Mouse (Mus musculus) heart, embryonic 14.5 days (tissue): Measurements from ENCODE around the gene Theg. TPM values are rescaled to one million over a fixed set of nuclear protein-coding genes. Genes with fewer than 3 reads are reported as not detected.

Experiments used
- ATAC-seq: fragments of 200-750 bp; cut with Nextera tagmentation; 2 replicates; pipeline ENCODE4 v1.8.0; 2017; ENCODE audit warnings: low read depth, moderate TSS enrichment; ENCODE audit not compliant: insufficient number of reproducible peaks, insufficient read depth, low FRiP score
- H3K27ac ChIP-seq, 2 experiments: fragments of 200-500 bp in 1 of 2; fragments of 300-500 bp in 1 of 2; sonication (generic) in 1 of 2; replicated peaks in 1 of 2; 2 replicates each; pipeline ENCODE4 v1.5.1; 2012 to 2014; ENCODE audit warnings: low read depth in 2 of 2, low read length in 2 of 2, control low read depth in 1 of 2, mild to moderate bottlenecking in 1 of 2, mixed read lengths in 1 of 2; ENCODE audit not compliant: control insufficient read depth in 1 of 2, insufficient read depth in 1 of 2
- H3K27me3 ChIP-seq: fragments of 300-500 bp; sonication (generic); 2 replicates; pipeline ENCODE4 v1.6.1; 2014; ENCODE audit warnings: mild to moderate bottlenecking, low read length, control low read depth; ENCODE audit not compliant: control insufficient read depth, insufficient read depth
- H3K36me3 ChIP-seq: fragments of 300-500 bp; sonication (generic); 2 replicates; pipeline ENCODE4 v1.6.1; 2014; ENCODE audit warnings: mild to moderate bottlenecking, control low read depth, low read length, mixed read lengths; ENCODE audit not compliant: control insufficient read depth, insufficient read depth
- H3K4me1 ChIP-seq, 2 experiments: fragments of 200-500 bp in 1 of 2; fragments of 300-500 bp in 1 of 2; sonication (generic) in 1 of 2; 2 replicates each; pipeline ENCODE4 v1.6.1; 2012 to 2014; ENCODE audit warnings: low read length in 2 of 2, control low read depth in 1 of 2, mixed read lengths in 1 of 2; ENCODE audit not compliant: control insufficient read depth in 2 of 2, insufficient read depth in 2 of 2
- H3K4me2 ChIP-seq: fragments of 300-500 bp; sonication (generic); 2 replicates; pipeline ENCODE4 v1.6.1; 2014; ENCODE audit warnings: mild to moderate bottlenecking, low read length
- H3K4me3 ChIP-seq, 2 experiments: fragments of 200-500 bp in 1 of 2; fragments of 300-500 bp in 1 of 2; sonication (generic) in 1 of 2; 2 replicates each; pipeline ENCODE4 v1.5.1; 2012 to 2014; ENCODE audit warnings: low read length in 2 of 2, mild to moderate bottlenecking in 2 of 2, control low read depth in 1 of 2, low read depth in 1 of 2, moderate library complexity in 1 of 2; ENCODE audit not compliant: control insufficient read depth in 1 of 2, insufficient read depth in 1 of 2
- H3K9ac ChIP-seq: fragments of 300-500 bp; sonication (generic); 2 replicates; pipeline ENCODE4 v1.6.1; 2014; ENCODE audit warnings: mild to moderate bottlenecking, low read length
- H3K9me3 ChIP-seq: fragments of 300-500 bp; sonication (generic); 2 replicates; pipeline ENCODE4 v1.6.1; 2016; ENCODE audit warnings: low read length, control low read depth; ENCODE audit not compliant: control insufficient read depth
- WGBS: fragments of 180-500 bp; shearing (Covaris S2); extraction: QIAGEN DNeasy Blood & Tissue Kit; methylation state at CpG from one replicate; pipeline ENCODE4 v1.1.7; 2014; 5-methylcytosine and 5-hydroxymethylcytosine counted together
- polyA plus RNA-seq: library from polyadenylated mRNA; unstranded; fragments of >200 nt; fragmentation: Nextera tagmentation; extraction: Ambion mirVana; gene quantifications from 2 replicates; pipeline ENCODE4 v1.2.1, GENCODE M21; 2014

Gene Theg
- polyA plus RNA-seq, 1 experiment from 2014 or later = not detected

DNA sequence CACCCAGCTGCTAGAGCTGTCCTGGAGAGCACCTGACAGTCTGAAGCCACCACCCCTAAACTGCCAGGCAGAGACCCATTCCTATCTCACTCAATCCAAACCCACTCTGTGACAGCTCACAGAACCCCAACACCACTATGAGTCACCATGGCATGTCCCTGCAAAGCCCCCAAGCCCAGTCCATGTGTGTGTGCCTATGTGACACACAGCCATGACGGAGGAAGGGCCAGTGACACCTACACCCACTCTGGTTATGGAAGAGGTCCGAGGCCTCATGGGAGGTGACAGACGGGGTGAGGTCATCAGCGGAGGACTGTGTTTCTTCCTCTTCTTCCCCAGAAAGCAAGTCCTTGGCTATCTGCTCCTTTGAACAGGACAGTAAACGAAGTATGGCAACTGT, 38.6 kb downstream of the Theg start:
- Histone ChIP-seq H3K4me2 (no peak overlapping the region), H3K4me3 (no peak overlapping the region), H3K36me3 (peaks cover 64% of the 10 kb centered on the region), H3K27me3 (no peaks in the 10 kb centered on the region), H3K27ac (no peak overlapping the region), H3K4me1 (peaks cover 3 to 7% of the 10 kb centered on the region in 2 experiments; a peak in 3 of 4 replicates), H3K9ac (no peak overlapping the region), H3K9me3 (no peaks in the 10 kb centered on the region)
- WGBS = 89% methylated on average over 5 of the region's 5 CpGs
- no peak for ATAC-seq

DNA sequence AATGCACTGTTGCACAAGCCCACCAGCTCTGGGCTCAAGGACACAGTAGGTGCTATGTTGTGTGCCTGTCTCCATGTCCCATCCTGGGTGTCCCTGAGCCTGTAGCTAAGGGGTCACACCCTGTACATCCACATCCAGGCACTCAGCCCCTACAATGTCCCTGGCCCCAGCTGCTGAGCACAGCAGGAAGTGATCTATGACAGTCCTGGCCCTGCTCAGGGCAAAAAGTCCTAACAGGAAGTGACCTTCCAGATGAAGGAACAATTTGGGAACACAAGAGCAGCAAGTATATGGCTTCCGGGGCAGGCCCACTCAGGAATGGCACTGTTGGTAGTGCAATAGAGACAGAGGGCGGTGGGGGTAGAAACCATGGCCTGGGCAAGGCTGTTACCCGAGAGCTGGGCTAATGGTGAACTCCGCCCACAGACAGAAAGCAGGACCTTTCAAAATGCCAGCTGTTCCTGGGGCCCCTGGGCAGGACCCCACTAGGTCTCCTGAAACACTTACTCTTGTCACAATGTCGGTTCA, 39.9 kb downstream of the Theg start:
- Histone ChIP-seq H3K9ac (no peak overlapping the region), H3K9me3 (no peaks in the 10 kb centered on the region), H3K36me3 (peaks cover 78% of the 10 kb centered on the region), H3K4me2 (no peak overlapping the region), H3K4me1 (peaks cover 2 to 4% of the 10 kb centered on the region in 2 experiments; a peak in 1 of 4 replicates), H3K27me3 (no peaks in the 10 kb centered on the region), H3K27ac (no peak overlapping the region), H3K4me3 (no peak overlapping the region)
- no peak for ATAC-seq
- 75% methylated on average over 5 of the region's 5 CpGs for WGBS

- Histone ChIP-seq H3K27me3 (no peaks in the 10 kb centered on the region), H3K4me2 (no peak overlapping the region), H3K4me1 (peaks cover 2 to 4% of the 10 kb centered on the region in 2 experiments; a peak in 1 of 4 replicates), H3K9me3 (no peaks in the 10 kb centered on the region), H3K36me3 (peaks cover 85% of the 10 kb centered on the region), H3K9ac (no peak overlapping the region), H3K27ac (no peak overlapping the region), H3K4me3 (no peak overlapping the region)
- WGBS = 92% methylated on average over 11 of the region's 11 CpGs
- no peak for ATAC-seq
Observed at GRCm38 (mm10) chr10:79546483-79546882, 40.6 kb downstream of the Theg start.

DNA sequence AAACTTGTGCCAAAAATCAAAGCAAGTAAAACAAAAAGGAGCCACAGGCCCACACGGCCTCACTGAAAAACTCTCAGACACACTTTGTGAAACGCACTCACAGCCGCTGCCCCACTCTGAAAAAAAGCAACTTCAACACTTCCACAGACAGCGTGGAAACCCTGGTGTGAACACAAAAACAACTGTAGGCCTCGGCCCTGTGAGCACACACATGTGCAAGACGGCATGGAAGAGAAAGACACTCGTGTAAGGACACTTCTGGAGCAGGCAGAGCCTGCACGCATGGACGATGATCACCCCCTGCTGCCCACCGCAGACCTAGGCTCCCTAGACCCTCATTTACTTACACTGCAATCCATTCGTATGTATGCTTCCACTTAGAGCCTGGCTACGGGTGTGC, 41.2 kb downstream of the Theg start:
- Histone ChIP-seq H3K9me3 (no peaks in the 10 kb centered on the region), H3K27me3 (no peaks in the 10 kb centered on the region), H3K27ac (no peak overlapping the region), H3K36me3 (peaks cover 91% of the 10 kb centered on the region), H3K4me3 (no peak overlapping the region), H3K4me1 (peaks cover 2 to 4% of the 10 kb centered on the region in 2 experiments; a peak in 1 of 4 replicates), H3K9ac (no peak overlapping the region), H3K4me2 (no peak overlapping the region)
- WGBS = 87% methylated on average over 12 of the region's 12 CpGs
- no peak for ATAC-seq

DNA sequence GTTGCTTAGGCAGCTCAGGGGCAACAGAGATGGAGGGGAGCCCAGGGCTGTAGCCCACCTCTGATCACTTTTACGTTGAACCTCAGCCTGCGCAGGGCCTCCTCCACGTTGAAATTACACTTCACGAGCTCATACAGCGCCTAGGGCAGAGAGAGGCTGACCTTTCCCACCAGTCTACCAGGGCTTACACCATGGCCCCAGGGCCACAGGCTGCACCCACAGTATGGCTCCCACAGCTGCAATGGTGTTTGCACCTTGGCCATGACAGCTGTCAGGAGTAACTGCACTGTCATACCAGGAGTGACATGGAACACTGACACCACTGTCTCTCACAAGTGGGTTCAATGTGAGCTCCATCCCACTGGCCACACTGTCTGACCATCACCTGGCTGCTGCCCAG, 42.5 kb downstream of the Theg start:
- Histone ChIP-seq H3K9me3 (no peaks in the 10 kb centered on the region), H3K4me2 (no peak overlapping the region), H3K4me1 (peaks cover 2 to 4% of the 10 kb centered on the region in 2 experiments; a peak in 1 of 4 replicates), H3K36me3 (peaks cover 100% of the 10 kb centered on the region), H3K9ac (no peak overlapping the region), H3K27ac (no peak overlapping the region), H3K4me3 (no peak overlapping the region), H3K27me3 (no peaks in the 10 kb centered on the region)
- ATAC-seq = no peak
- 95% methylated on average over 5 of the region's 5 CpGs for WGBS

DNA sequence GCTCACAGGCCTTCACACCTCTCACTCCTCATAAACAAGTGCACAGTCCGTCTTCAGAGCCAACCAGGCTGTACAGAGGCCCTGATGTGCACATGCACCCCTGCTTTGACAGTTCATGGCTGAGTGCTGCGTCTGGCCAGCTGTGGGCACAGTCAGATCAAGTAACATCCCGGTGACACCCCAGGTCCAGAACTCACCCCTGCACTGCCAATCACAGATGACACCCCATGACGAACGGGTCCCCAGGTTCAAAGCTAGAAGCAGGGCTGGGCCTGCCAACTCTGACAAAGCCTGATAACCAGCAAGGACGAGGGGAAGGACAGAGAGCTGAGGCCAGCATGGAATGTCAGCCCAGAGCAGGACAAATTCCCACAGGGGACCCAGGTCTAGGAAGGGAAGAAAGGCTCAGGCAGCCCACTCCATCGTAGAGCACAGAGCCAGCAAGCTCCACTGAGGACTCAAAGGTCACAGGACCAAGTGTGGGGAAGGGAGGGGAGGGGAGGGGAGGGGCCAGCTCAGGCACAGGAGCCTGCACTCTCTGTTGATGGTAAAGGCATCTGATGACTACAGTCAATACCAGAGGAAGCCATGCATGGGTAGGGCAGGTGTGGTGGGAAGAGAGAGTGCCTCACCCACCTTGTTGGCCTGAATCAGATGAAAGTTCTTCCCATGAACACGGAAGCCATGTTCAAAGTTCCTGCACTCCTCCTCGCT, 43.1 kb downstream of the Theg start:
- H3K9ac ChIP-seq = no peak overlapping the region
- H3K4me2 ChIP-seq = no peak overlapping the region
- H3K27me3 ChIP-seq = no peaks in the 10 kb centered on the region
- H3K36me3 ChIP-seq = peaks cover 100% of the 10 kb centered on the region
- H3K4me3 ChIP-seq = no peak overlapping the region
- ATAC-seq = no peak
- no peak overlapping the region for H3K27ac ChIP-seq
- H3K4me1 ChIP-seq = peaks cover 2 to 4% of the 10 kb centered on the region in 2 experiments; a peak in 1 of 4 replicates
- WGBS = 58% methylated on average over 9 of the region's 9 CpGs
- no peaks in the 10 kb centered on the region for H3K9me3 ChIP-seq

DNA sequence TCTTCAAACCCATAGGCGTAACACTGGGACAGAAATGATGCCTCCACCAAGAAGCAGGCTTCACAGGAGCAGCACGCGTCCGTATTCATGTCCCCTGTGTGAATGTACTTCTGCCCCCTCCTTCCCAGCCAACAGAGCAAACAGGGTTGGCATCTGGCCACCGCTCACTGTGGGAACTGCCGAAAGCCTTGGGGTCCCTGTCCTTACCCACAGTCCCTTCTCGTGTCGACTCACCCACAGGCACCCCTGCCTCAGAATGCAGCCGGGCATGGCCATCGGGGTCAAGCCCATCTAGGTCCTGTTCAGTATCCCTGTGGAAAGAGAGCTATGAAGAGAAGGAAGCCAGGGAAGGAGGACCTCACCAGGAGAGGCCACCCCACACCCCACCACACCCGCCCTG, 45.0 kb downstream of the Theg start:
- Histone ChIP-seq H3K27ac (no peak overlapping the region), H3K4me2 (no peak overlapping the region), H3K4me3 (no peak overlapping the region), H3K9ac (no peak overlapping the region), H3K9me3 (no peaks in the 10 kb centered on the region), H3K4me1 (0 out of 4 replicates have a peak, but pooled peaks cover 0 to under 1% of the 10 kb centered on the region in 2 experiments), H3K27me3 (no peaks in the 10 kb centered on the region), H3K36me3 (peaks cover 85% of the 10 kb centered on the region)
- ATAC-seq = no peak
- WGBS = 91% methylated on average over 11 of the region's 11 CpGs
